Mouse (Mus musculus) lung, postnatal 0 days (tissue): ENCODE results near the gene Scarf1. TPM values are rescaled to one million over a fixed set of nuclear protein-coding genes. Genes with fewer than 3 reads are reported as not detected.

Experiments used
- ATAC-seq: fragments of 200-750 bp; cut with Nextera tagmentation; 2 replicates; pipeline ENCODE4 v1.8.0; 2017; ENCODE audit warnings: moderate library complexity
- DNase-seq: peaks from one replicate; pipeline ENCODE4 v3.0.0-alpha.2; 2016; ENCODE audit warnings: low spot score
- H3K27ac ChIP-seq: fragments of 300-500 bp; sonication (generic); 2 replicates; pipeline ENCODE4 v1.5.1; 2014; ENCODE audit warnings: antibody characterized with exemption, mild to moderate bottlenecking, low read length, mixed read lengths
- H3K27me3 ChIP-seq: fragments of 300-500 bp; sonication (generic); replicated peaks from 2 replicates; pipeline ENCODE4 v1.6.1; 2014; ENCODE audit warnings: low read length, mixed read lengths; ENCODE audit not compliant: insufficient read depth
- H3K36me3 ChIP-seq: fragments of 300-500 bp; sonication (generic); 2 replicates; pipeline ENCODE4 v1.6.1; 2014; ENCODE audit warnings: low read length, mixed read lengths; ENCODE audit not compliant: insufficient read depth
- H3K4me1 ChIP-seq: fragments of 300-500 bp; sonication (generic); 2 replicates; pipeline ENCODE4 v1.6.1; 2014; ENCODE audit warnings: antibody characterized with exemption, low read depth, low read length, mixed read lengths; ENCODE audit not compliant: insufficient read depth
- H3K4me2 ChIP-seq: fragments of 300-500 bp; sonication (generic); replicated peaks from 2 replicates; pipeline ENCODE4 v1.6.1; 2014; ENCODE audit warnings: low read depth, mild to moderate bottlenecking, low read length, moderate library complexity, mixed read lengths
- H3K4me3 ChIP-seq: fragments of 300-500 bp; sonication (generic); 2 replicates; pipeline ENCODE4 v1.5.1; 2014; ENCODE audit warnings: low read depth, low read length
- H3K9ac ChIP-seq: fragments of 300-500 bp; sonication (generic); replicated peaks from 2 replicates; pipeline ENCODE4 v1.6.1; 2014; ENCODE audit warnings: low read depth, mild to moderate bottlenecking
- H3K9me3 ChIP-seq: fragments of 300-500 bp; sonication (generic); 2 replicates; pipeline ENCODE4 v1.6.1; 2016; ENCODE audit warnings: low read length, mixed read lengths
- CTCF ChIP-seq: IDR thresholded peaks from 2 replicates; pipeline ENCODE4 v1.5.1; 2016; ENCODE audit warnings: antibody characterized with exemption, mild to moderate bottlenecking
- EP300 ChIP-seq: IDR thresholded peaks from 2 replicates; pipeline ENCODE4 v1.6.1; 2016; ENCODE audit warnings: antibody characterized with exemption, mild to moderate bottlenecking, control low read depth
- WGBS: fragments of 180-500 bp; shearing (Covaris S2); extraction: QIAGEN DNeasy Blood & Tissue Kit; methylation state at CpG from one replicate; pipeline ENCODE4 v1.1.7; 2014; 5-methylcytosine and 5-hydroxymethylcytosine counted together
- polyA plus RNA-seq: library from polyadenylated mRNA; unstranded; fragments of >200 nt; fragmentation: Nextera tagmentation; extraction: Ambion mirVana; gene quantifications from 2 replicates; pipeline ENCODE4 v1.2.1, GENCODE M21; 2015

The Scarf1 gene
- polyA plus RNA-seq, 1 experiment from 2014 or later = 18.5 TPM

GRCm38 (mm10) chr11:75509741-75510626, 3.4 kb upstream of the Scarf1 start, which contains the start of gene Rilp:
Gene Rilp, plus strand, starts transcription at chr11:75510094.
- peak; percentile 93 for DNase-seq
- 1% methylated on average over 43 of the region's 43 CpGs for WGBS

GRCm38 (mm10) chr11:75510627-75510993, 2.7 kb upstream of the Scarf1 start:
- WGBS = under 1% methylated on average over 22 of the region's 24 CpGs
- Histone ChIP-seq H3K9ac (peak overlapping the region; percentile 64), H3K4me3 (peak overlapping the region; percentile 53), H3K27me3 (no peaks in the 10 kb centered on the region), H3K4me1 (peaks cover 10% of the 10 kb centered on the region; the same call in 1 of the 2 replicates), H3K36me3 (peaks cover 15% of the 10 kb centered on the region; the same call in 1 of the 2 replicates), H3K9me3 (no peaks in the 10 kb centered on the region), H3K4me2 (peak overlapping the region; percentile 91), H3K27ac (peak overlapping the region; percentile 92)
- TF ChIP-seq CTCF (peak; percentile 96), EP300 (no peak)
- DNase-seq (peak; percentile 95), ATAC-seq (peak; percentile 83)

More at GRCm38 (mm10) chr11:75509741-75510626, 3.4 kb upstream of the Scarf1 start, which contains the start of gene Rilp:
- ATAC-seq = peak; percentile 81
- Histone ChIP-seq H3K27ac (peak within 1 kb of the TSS; percentile 92), H3K27me3 (no peaks in the 10 kb centered on the region), H3K36me3 (peaks cover 20% of the 10 kb centered on the region; the same call in 1 of the 2 replicates), H3K9me3 (no peaks in the 10 kb centered on the region), H3K4me2 (peak within 1 kb of the TSS; percentile 91), H3K4me1 (peaks cover 10% of the 10 kb centered on the region; the same call in 1 of the 2 replicates), H3K4me3 (peak within 1 kb of the TSS; percentile 53), H3K9ac (peak within 1 kb of the TSS; percentile 64)
- TF ChIP-seq EP300 (no peak; the same call in none of the 2 replicates), CTCF (peak; percentile 47)

GRCm38 (mm10) chr11:75511213-75511612, 2.1 kb upstream of the Scarf1 start:
- H3K9me3 ChIP-seq = no peaks in the 10 kb centered on the region
- H3K4me2 ChIP-seq = peak overlapping the region; percentile 91
- H3K27ac ChIP-seq = peak overlapping the region; percentile 92
- 0 out of 2 replicates have a peak overlapping the region, but pooled peaks have one; percentile 53 for H3K4me3 ChIP-seq
- WGBS = 52% methylated on average over 6 of the region's 6 CpGs
- peaks cover 12% of the 10 kb centered on the region; the same call in 1 of the 2 replicates for H3K36me3 ChIP-seq
- no peak for ATAC-seq
- DNase-seq = peak; percentile 75
- H3K4me1 ChIP-seq = peaks cover 10% of the 10 kb centered on the region; the same call in 1 of the 2 replicates
- H3K27me3 ChIP-seq = no peaks in the 10 kb centered on the region
- no peak overlapping the region for H3K9ac ChIP-seq
- TF ChIP-seq CTCF = no peak
- TF ChIP-seq EP300 = no peak

- WGBS = 79% methylated on average over 9 of the region's 9 CpGs
- TF ChIP-seq EP300 = no peak
- TF ChIP-seq CTCF = no peak
- Histone ChIP-seq H3K9me3 (no peaks in the 10 kb centered on the region), H3K4me2 (no peak overlapping the region), H3K4me3 (no peak overlapping the region), H3K36me3 (peaks cover 12% of the 10 kb centered on the region; the same call in 1 of the 2 replicates), H3K27ac (no peak overlapping the region), H3K4me1 (peaks cover 10% of the 10 kb centered on the region; the same call in 1 of the 2 replicates), H3K9ac (no peak overlapping the region), H3K27me3 (no peaks in the 10 kb centered on the region)
- no peak for ATAC-seq
- no peak for DNase-seq
Measured at GRCm38 (mm10) chr11:75512301-75513018, 880 bp upstream of the Scarf1 start.

GRCm38 (mm10) chr11:75515186-75515585, 1.8 kb downstream of the Scarf1 start:
- no peak overlapping the region for H3K4me2 ChIP-seq
- no peak overlapping the region for H3K27ac ChIP-seq
- H3K4me3 ChIP-seq = no peak overlapping the region
- TF ChIP-seq EP300 = no peak
- TF ChIP-seq CTCF = no peak
- no peaks in the 10 kb centered on the region for H3K9me3 ChIP-seq
- H3K27me3 ChIP-seq = no peaks in the 10 kb centered on the region
- H3K9ac ChIP-seq = no peak overlapping the region
- WGBS = 92% methylated on average over 25 of the region's 25 CpGs
- H3K36me3 ChIP-seq = no peaks in the 10 kb centered on the region
- ATAC-seq = no peak
- DNase-seq = no peak
- no peaks in the 10 kb centered on the region for H3K4me1 ChIP-seq
